Mouse (Mus musculus) liver, embryonic 12.5 days (tissue): ENCODE data around the gene Lsm7. TPM values are rescaled to one million over a fixed set of nuclear protein-coding genes. Genes with fewer than 3 reads are reported as not detected.
"Not testable (repeated sequence)": the region's sequence is repeated elsewhere in the genome, so short reads cannot be mapped to it uniquely, and the experiment has no call there.

Source experiments
- ATAC-seq: fragments of 200-750 bp; cut with Nextera tagmentation; 2 replicates; pipeline ENCODE4 v1.8.0; 2017; ENCODE audit warnings: moderate number of reproducible peaks, mild to moderate bottlenecking, moderate library complexity
- H3K27ac ChIP-seq: fragments of 300-500 bp; sonication (generic); 2 replicates; pipeline ENCODE4 v1.5.1; 2016; ENCODE audit warnings: mild to moderate bottlenecking
- H3K27me3 ChIP-seq: fragments of 300-500 bp; sonication (generic); replicated peaks from 2 replicates; pipeline ENCODE4 v1.6.1; 2016; ENCODE audit warnings: mild to moderate bottlenecking, moderate library complexity
- H3K36me3 ChIP-seq: fragments of 300-500 bp; sonication (generic); 2 replicates; pipeline ENCODE4 v1.6.1; 2016; ENCODE audit warnings: mild to moderate bottlenecking, moderate library complexity
- H3K4me1 ChIP-seq: fragments of 300-500 bp; sonication (generic); 2 replicates; pipeline ENCODE4 v1.6.1; 2016
- H3K4me2 ChIP-seq: fragments of 300-500 bp; sonication (generic); 2 replicates; pipeline ENCODE4 v1.6.1; 2016; ENCODE audit warnings: mild to moderate bottlenecking, moderate library complexity
- H3K4me3 ChIP-seq: fragments of 300-500 bp; sonication (generic); 2 replicates; pipeline ENCODE4 v1.5.1; 2016; ENCODE audit warnings: mild to moderate bottlenecking, moderate library complexity
- H3K9ac ChIP-seq: fragments of 300-500 bp; sonication (generic); 2 replicates; pipeline ENCODE4 v1.6.1; 2016; ENCODE audit warnings: mild to moderate bottlenecking, moderate library complexity
- H3K9me3 ChIP-seq: fragments of 300-500 bp; sonication (generic); replicated peaks from 2 replicates; pipeline ENCODE4 v1.6.1; 2016; ENCODE audit warnings: mild to moderate bottlenecking, moderate library complexity
- WGBS: fragments of 180-500 bp; shearing (Covaris S2); methylation state at CpG from one replicate; pipeline ENCODE4 v1.1.7; 2016; ENCODE audit not compliant: insufficient replicate concordance; 5-methylcytosine and 5-hydroxymethylcytosine counted together
- polyA plus RNA-seq: library from polyadenylated mRNA; unstranded; fragments of >200 nt; fragmentation: Nextera tagmentation; extraction: Ambion mirVana; gene quantifications from 2 replicates; pipeline ENCODE4 v1.2.1, GENCODE M21; 2016

Gene Lsm7
- polyA plus RNA-seq, 1 experiment from 2014 or later: 235 TPM

- H3K27ac ChIP-seq: peak overlapping the region; percentile 61; the same call in 1 of the 2 replicates
- 0 out of 2 replicates have a peak overlapping the region, but pooled peaks have one; percentile 8 for H3K4me2 ChIP-seq
- 38% methylated on average over 1 of the region's 1 CpGs for WGBS
- ATAC-seq: no peak
- 0 out of 2 replicates have a peak overlapping the region, but pooled peaks have one; percentile 12 for H3K9ac ChIP-seq
- peaks cover 34% of the 10 kb centered on the region for H3K36me3 ChIP-seq
- no peak overlapping the region for H3K4me3 ChIP-seq
- H3K27me3 ChIP-seq: peaks cover 29% of the 10 kb centered on the region
- peaks cover 55% of the 10 kb centered on the region for H3K4me1 ChIP-seq
- H3K9me3 ChIP-seq: no peaks in the 10 kb centered on the region
These were observed 25.4 kb downstream of the Lsm7 start for GRCm38 (mm10) chr10:80829359-80830278.

- Histone ChIP-seq H3K36me3 (peaks cover 34% of the 10 kb centered on the region), H3K27me3 (peaks cover 19% of the 10 kb centered on the region), H3K9ac (0 out of 2 replicates have a peak overlapping the region, but pooled peaks have one; percentile 95), H3K4me2 (peak overlapping the region; percentile 94), H3K4me3 (peak overlapping the region; percentile 84; the same call in 1 of the 2 replicates), H3K4me1 (peaks cover 63% of the 10 kb centered on the region)
- WGBS: 85% methylated on average over 9 of the region's 9 CpGs
- ATAC-seq, H3K9me3 ChIP-seq, H3K27ac ChIP-seq: not testable (repeated sequence)
These were observed 26.4 kb downstream of the Lsm7 start for GRCm38 (mm10) chr10:80828587-80828986.

- no peaks in the 10 kb centered on the region for H3K9me3 ChIP-seq
- ATAC-seq: no peak
- 83% methylated on average over 10 of the region's 10 CpGs for WGBS
- peak overlapping the region; percentile 84 for H3K4me3 ChIP-seq
- H3K27ac ChIP-seq: peak overlapping the region; percentile 96
- peaks cover 13% of the 10 kb centered on the region for H3K27me3 ChIP-seq
- H3K36me3 ChIP-seq: peaks cover 34% of the 10 kb centered on the region
- H3K9ac ChIP-seq: peak overlapping the region; percentile 95
- H3K4me1 ChIP-seq: peaks cover 70% of the 10 kb centered on the region
- peak overlapping the region; percentile 94 for H3K4me2 ChIP-seq
These were observed 27.1 kb downstream of the Lsm7 start for GRCm38 (mm10) chr10:80827870-80828420.

- H3K4me2 ChIP-seq: peak overlapping the region; percentile 94
- H3K4me1 ChIP-seq: peaks cover 77% of the 10 kb centered on the region
- WGBS: 7% methylated on average over 29 of the region's 29 CpGs
- H3K27ac ChIP-seq: peak overlapping the region; percentile 96
- peak overlapping the region; percentile 84 for H3K4me3 ChIP-seq
- H3K27me3 ChIP-seq: peaks cover 6% of the 10 kb centered on the region; the same call in 1 of the 2 replicates
- H3K9ac ChIP-seq: peak overlapping the region; percentile 95
- H3K36me3 ChIP-seq: peaks cover 34% of the 10 kb centered on the region
- no peaks in the 10 kb centered on the region for H3K9me3 ChIP-seq
- no peak for ATAC-seq
These were observed 27.7 kb downstream of the Lsm7 start for GRCm38 (mm10) chr10:80827063-80827869.

GRCm38 (mm10) chr10:80826151-80827062, 28.6 kb downstream of the Lsm7 start, which contains the start of gene Oaz1:
Gene Oaz1, plus strand, starts transcription at chr10:80826656.
- H3K9ac ChIP-seq: peak within 1 kb of the TSS; percentile 95
- peaks cover 82% of the 10 kb centered on the region for H3K4me1 ChIP-seq
- H3K27me3 ChIP-seq: no peaks in the 10 kb centered on the region
- peak within 1 kb of the TSS; percentile 84 for H3K4me3 ChIP-seq
- H3K36me3 ChIP-seq: peaks cover 34% of the 10 kb centered on the region
- peak; percentile 94 for ATAC-seq
- no peaks in the 10 kb centered on the region for H3K9me3 ChIP-seq
- H3K27ac ChIP-seq: peak within 1 kb of the TSS; percentile 96
- H3K4me2 ChIP-seq: peak within 1 kb of the TSS; percentile 94
- WGBS: under 1% methylated on average over 77 of the region's 82 CpGs

GRCm38 (mm10) chr10:80824827-80825226, 30.2 kb downstream of the Lsm7 start:
- peak overlapping the region; percentile 52; the same call in 1 of the 2 replicates for H3K9ac ChIP-seq

GRCm38 (mm10) chr10:80823847-80824643, 31.0 kb downstream of the Lsm7 start:
- Histone ChIP-seq H3K27me3 (no peaks in the 10 kb centered on the region), H3K27ac (peak overlapping the region; percentile 96), H3K9me3 (no peaks in the 10 kb centered on the region), H3K36me3 (peaks cover 16% of the 10 kb centered on the region), H3K4me2 (peak overlapping the region; percentile 35), H3K4me3 (no peak overlapping the region), H3K4me1 (peaks cover 75% of the 10 kb centered on the region), H3K9ac (peak overlapping the region; percentile 33; the same call in 1 of the 2 replicates)
- 44% methylated on average over 8 of the region's 8 CpGs for WGBS
- no peak for ATAC-seq

More at GRCm38 (mm10) chr10:80824827-80825226, 30.2 kb downstream of the Lsm7 start:
- H3K4me2 ChIP-seq: peak overlapping the region; percentile 69; the same call in 1 of the 2 replicates
- H3K4me3 ChIP-seq: no peak overlapping the region
- 41% methylated on average over 2 of the region's 2 CpGs for WGBS
- peaks cover 24% of the 10 kb centered on the region for H3K36me3 ChIP-seq
- H3K9me3 ChIP-seq: no peaks in the 10 kb centered on the region
- no peak for ATAC-seq
- H3K27ac ChIP-seq: peak overlapping the region; percentile 96
- no peaks in the 10 kb centered on the region for H3K27me3 ChIP-seq
- H3K4me1 ChIP-seq: peaks cover 75% of the 10 kb centered on the region

GRCm38 (mm10) chr10:80823316-80823715, 31.7 kb downstream of the Lsm7 start:
- ATAC-seq: no peak
- Histone ChIP-seq H3K9ac (no peak overlapping the region), H3K4me3 (no peak overlapping the region), H3K27ac (peak overlapping the region; percentile 96), H3K9me3 (no peaks in the 10 kb centered on the region), H3K4me1 (peaks cover 78% of the 10 kb centered on the region), H3K27me3 (no peaks in the 10 kb centered on the region), H3K4me2 (no peak overlapping the region), H3K36me3 (peaks cover 10% of the 10 kb centered on the region)
- WGBS: 68% methylated on average over 1 of the region's 1 CpGs

GRCm38 (mm10) chr10:80822528-80822927, 32.5 kb downstream of the Lsm7 start:
- Histone ChIP-seq H3K27ac (peak overlapping the region; percentile 82), H3K4me2 (peak overlapping the region; percentile 18; the same call in 1 of the 2 replicates)

GRCm38 (mm10) chr10:80821991-80822390, 33.0 kb downstream of the Lsm7 start:
- Histone ChIP-seq H3K9me3 (no peaks in the 10 kb centered on the region), H3K4me2 (peak overlapping the region; percentile 18; the same call in 1 of the 2 replicates), H3K36me3 (no peaks in the 10 kb centered on the region), H3K27me3 (no peaks in the 10 kb centered on the region), H3K4me3 (no peak overlapping the region), H3K27ac (peak overlapping the region; percentile 82), H3K4me1 (peaks cover 77% of the 10 kb centered on the region), H3K9ac (peak overlapping the region; percentile 27; the same call in 1 of the 2 replicates)
- WGBS: 39% methylated on average over 2 of the region's 2 CpGs
- ATAC-seq: no peak

More at GRCm38 (mm10) chr10:80822528-80822927, 32.5 kb downstream of the Lsm7 start:
- H3K4me3 ChIP-seq: no peak overlapping the region
- H3K4me1 ChIP-seq: peaks cover 77% of the 10 kb centered on the region
- 74% methylated on average over 5 of the region's 5 CpGs for WGBS
- H3K9ac ChIP-seq: peak overlapping the region; percentile 27; the same call in 1 of the 2 replicates
- H3K27me3 ChIP-seq: no peaks in the 10 kb centered on the region
- ATAC-seq: no peak
- H3K9me3 ChIP-seq: no peaks in the 10 kb centered on the region
- H3K36me3 ChIP-seq: peaks cover 2% of the 10 kb centered on the region
